Mouse (Mus musculus): ENCODE measurements around the gene Snx29.
A peak's percentile ranks its signal among the peaks of the same experiment; 100 is the strongest.
"Not testable (repeated sequence)": the region's sequence is repeated elsewhere in the genome, so short reads cannot be mapped to it uniquely, and the experiment has no call there.

The Snx29 gene

GRCm38 (mm10) chr16:11541769-11542168, 219.1 kb downstream of the Snx29 start:
- no peak for DNase-seq

GRCm38 (mm10) chr16:11550043-11550725, 227.5 kb downstream of the Snx29 start:
- no peak for DNase-seq

- no peak for DNase-seq
Observed at GRCm38 (mm10) chr16:11561714-11562113, 239.0 kb downstream of the Snx29 start.

- DNase-seq: no peak
Observed at GRCm38 (mm10) chr16:11563846-11564245, 241.1 kb downstream of the Snx29 start.

GRCm38 (mm10) chr16:11565126-11565525, 242.4 kb downstream of the Snx29 start:
- no peak for DNase-seq

GRCm38 (mm10) chr16:11567594-11567993, 244.9 kb downstream of the Snx29 start:
- DNase-seq: no peak

GRCm38 (mm10) chr16:11568095-11568494, 245.4 kb downstream of the Snx29 start:
- no peak for DNase-seq

GRCm38 (mm10) chr16:11568601-11569000, 245.9 kb downstream of the Snx29 start:
- DNase-seq: no peak

- DNase-seq: no peak
Observed at GRCm38 (mm10) chr16:11569127-11569526, 246.4 kb downstream of the Snx29 start.

GRCm38 (mm10) chr16:11570072-11570471, 247.4 kb downstream of the Snx29 start:
- no peak for DNase-seq

- no peak for DNase-seq
Observed at GRCm38 (mm10) chr16:11574517-11574916, 251.8 kb downstream of the Snx29 start.

GRCm38 (mm10) chr16:11575733-11576132, 253.0 kb downstream of the Snx29 start:
- not testable (repeated sequence) for DNase-seq

GRCm38 (mm10) chr16:11577541-11578255, 255.0 kb downstream of the Snx29 start:
- no peak for DNase-seq

- DNase-seq: peak; percentile 59
Observed at GRCm38 (mm10) chr16:11579676-11580098, 257.0 kb downstream of the Snx29 start.

GRCm38 (mm10) chr16:11583941-11584639, 261.4 kb downstream of the Snx29 start:
- no peak for DNase-seq

GRCm38 (mm10) chr16:11588689-11589088, 266.0 kb downstream of the Snx29 start:
- no peak for DNase-seq

- no peak for DNase-seq
Observed at GRCm38 (mm10) chr16:11589336-11589735, 266.6 kb downstream of the Snx29 start.

GRCm38 (mm10) chr16:11589782-11590695, 267.3 kb downstream of the Snx29 start:
- no peak for DNase-seq

GRCm38 (mm10) chr16:11596599-11596998, 273.9 kb downstream of the Snx29 start:
- no peak for DNase-seq

- no peak for DNase-seq
Observed at GRCm38 (mm10) chr16:11597769-11598168, 275.1 kb downstream of the Snx29 start.

GRCm38 (mm10) chr16:11599523-11599922, 276.8 kb downstream of the Snx29 start:
- no peak for DNase-seq

- no peak for DNase-seq
Observed at GRCm38 (mm10) chr16:11601336-11602082, 278.8 kb downstream of the Snx29 start.
